Mouse (Mus musculus): ENCODE measurements at regions not wholly inside any gene's neighbourhood (a gene's known extent, or its start where the extent isn't known, plus 50 kb on each side); places are given as distances from the start of the nearest gene placed in this dataset.

DNA sequence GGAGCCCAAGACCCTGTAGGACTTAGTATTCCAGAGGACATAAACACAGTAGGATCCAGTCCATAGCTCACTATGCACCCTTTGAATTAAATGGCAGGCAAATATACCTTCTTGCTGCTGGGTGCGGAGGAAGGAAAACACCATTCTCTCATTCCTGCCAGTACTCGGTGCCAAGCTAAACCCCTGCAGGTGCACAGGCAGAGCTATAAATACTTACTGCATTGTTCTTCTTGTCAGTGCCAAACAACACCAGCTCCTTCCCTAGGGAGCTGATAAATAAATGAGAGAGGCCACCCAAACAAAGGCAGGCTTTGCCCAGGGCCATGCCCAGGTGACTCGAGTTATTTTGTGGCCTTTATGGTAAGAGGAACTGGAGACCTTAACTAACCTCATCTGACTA is 136.4 kb upstream of the Ntf3 start:
- no peak for TF ChIP-seq CTCF (IDR thresholded peaks at IDR 0.05; ENCODE audit: low read depth)
- no peak for TF ChIP-seq EP300 (optimal IDR thresholded peaks at IDR 0.05)
